Mouse (Mus musculus): ENCODE measurements at regions not wholly inside any gene's neighbourhood (a gene's known extent, or its start where the extent isn't known, plus 50 kb on each side); places are given as distances from the start of the nearest gene placed in this dataset.

GRCm38 (mm10) chr8:26420536-26420935 lies 301.2 kb downstream of the Gm45692 start:
- Histone ChIP-seq H3K27me3 (ENCODE audit: control insufficient read depth, insufficient read depth, low read length) (no peaks in the 10 kb centered on the region), H3K36me3 (replicated peaks; ENCODE audit: control insufficient read depth, insufficient read depth, low read depth, low read length) (no peaks in the 10 kb centered on the region), H3K27ac (replicated peaks; ENCODE audit: low read depth, low read length) (no peak overlapping the region), H3K9me3 (replicated peaks; ENCODE audit: control insufficient read depth, low read length) (no peaks in the 10 kb centered on the region), H3K4me1 (ENCODE audit: control insufficient read depth, insufficient read depth, low read length) (no peaks in the 10 kb centered on the region), H3K9ac (replicated peaks; ENCODE audit: low read length) (no peak overlapping the region), H3K4me3 (ENCODE audit: low read depth, low read length) (no peak overlapping the region), H3K4me2 (ENCODE audit: low read depth, low read length) (no peak overlapping the region)
- 88% methylated on average over 10 of the region's 10 CpGs for WGBS
- DNase-seq (ENCODE audit: low spot score): no peak
- ATAC-seq (replicated peaks; ENCODE audit: insufficient number of reproducible peaks, low FRiP score, low TSS enrichment, low read depth): no peak

GRCm38 (mm10) chr8:26427311-26427710 lies 308.0 kb downstream of the Gm45692 start:
- Histone ChIP-seq H3K27me3 (ENCODE audit: control insufficient read depth, insufficient read depth, low read length) (no peaks in the 10 kb centered on the region), H3K27ac (replicated peaks; ENCODE audit: low read depth, low read length) (no peak overlapping the region), H3K36me3 (replicated peaks; ENCODE audit: control insufficient read depth, insufficient read depth, low read depth, low read length) (no peaks in the 10 kb centered on the region), H3K4me2 (ENCODE audit: low read depth, low read length) (no peak overlapping the region), H3K9ac (replicated peaks; ENCODE audit: low read length) (no peak overlapping the region), H3K4me3 (ENCODE audit: low read depth, low read length) (no peak overlapping the region), H3K9me3 (replicated peaks; ENCODE audit: control insufficient read depth, low read length) (no peaks in the 10 kb centered on the region), H3K4me1 (ENCODE audit: control insufficient read depth, insufficient read depth, low read length) (no peaks in the 10 kb centered on the region)
- WGBS: 91% methylated on average over 7 of the region's 7 CpGs
- DNase-seq (ENCODE audit: low spot score) (no peak), ATAC-seq (replicated peaks; ENCODE audit: insufficient number of reproducible peaks, low FRiP score, low TSS enrichment, low read depth) (no peak)

- 85% methylated on average over 8 of the region's 8 CpGs for WGBS
- Histone ChIP-seq H3K36me3 (replicated peaks; ENCODE audit: control insufficient read depth, insufficient read depth, low read depth, low read length) (no peaks in the 10 kb centered on the region), H3K4me1 (ENCODE audit: control insufficient read depth, insufficient read depth, low read length) (no peaks in the 10 kb centered on the region), H3K9me3 (replicated peaks; ENCODE audit: control insufficient read depth, low read length) (no peaks in the 10 kb centered on the region), H3K27me3 (ENCODE audit: control insufficient read depth, insufficient read depth, low read length) (no peaks in the 10 kb centered on the region), H3K9ac (replicated peaks; ENCODE audit: low read length) (no peak overlapping the region), H3K4me3 (ENCODE audit: low read depth, low read length) (no peak overlapping the region), H3K4me2 (ENCODE audit: low read depth, low read length) (no peak overlapping the region), H3K27ac (replicated peaks; ENCODE audit: low read depth, low read length) (no peak overlapping the region)
- no peak for DNase-seq (ENCODE audit: low spot score)
- ATAC-seq (replicated peaks; ENCODE audit: insufficient number of reproducible peaks, low FRiP score, low TSS enrichment, low read depth): no peak
Observed at GRCm38 (mm10) chr8:26429751-26430327, 310.5 kb downstream of the Gm45692 start.

GRCm38 (mm10) chr8:26432161-26432919 lies 313.0 kb downstream of the Gm45692 start:
- H3K9me3 ChIP-seq (replicated peaks; ENCODE audit: control insufficient read depth, low read length): no peaks in the 10 kb centered on the region
- H3K36me3 ChIP-seq (replicated peaks; ENCODE audit: control insufficient read depth, insufficient read depth, low read depth, low read length): no peaks in the 10 kb centered on the region
- no peaks in the 10 kb centered on the region for H3K4me1 ChIP-seq (ENCODE audit: control insufficient read depth, insufficient read depth, low read length)
- DNase-seq (ENCODE audit: low spot score): no peak
- H3K9ac ChIP-seq (replicated peaks; ENCODE audit: low read length): no peak overlapping the region
- WGBS: 81% methylated on average over 14 of the region's 14 CpGs
- no peak for ATAC-seq (replicated peaks; ENCODE audit: insufficient number of reproducible peaks, low FRiP score, low TSS enrichment, low read depth)
- no peak overlapping the region for H3K4me3 ChIP-seq (ENCODE audit: low read depth, low read length)
- H3K4me2 ChIP-seq (ENCODE audit: low read depth, low read length): no peak overlapping the region
- no peak overlapping the region for H3K27ac ChIP-seq (replicated peaks; ENCODE audit: low read depth, low read length)
- H3K27me3 ChIP-seq (ENCODE audit: control insufficient read depth, insufficient read depth, low read length): no peaks in the 10 kb centered on the region

GRCm38 (mm10) chr8:26436236-26436635 lies 316.9 kb downstream of the Gm45692 start:
- no peak overlapping the region for H3K9ac ChIP-seq (replicated peaks; ENCODE audit: low read length)
- no peak overlapping the region for H3K4me2 ChIP-seq (ENCODE audit: low read depth, low read length)
- no peaks in the 10 kb centered on the region for H3K27me3 ChIP-seq (ENCODE audit: control insufficient read depth, insufficient read depth, low read length)
- no peak overlapping the region for H3K27ac ChIP-seq (replicated peaks; ENCODE audit: low read depth, low read length)
- no peak for ATAC-seq (replicated peaks; ENCODE audit: insufficient number of reproducible peaks, low FRiP score, low TSS enrichment, low read depth)
- no peaks in the 10 kb centered on the region for H3K36me3 ChIP-seq (replicated peaks; ENCODE audit: control insufficient read depth, insufficient read depth, low read depth, low read length)
- H3K4me3 ChIP-seq (ENCODE audit: low read depth, low read length): no peak overlapping the region
- WGBS: 91% methylated on average over 11 of the region's 11 CpGs
- H3K9me3 ChIP-seq (replicated peaks; ENCODE audit: control insufficient read depth, low read length): no peaks in the 10 kb centered on the region
- no peaks in the 10 kb centered on the region for H3K4me1 ChIP-seq (ENCODE audit: control insufficient read depth, insufficient read depth, low read length)
- no peak for DNase-seq (ENCODE audit: low spot score)

DNA sequence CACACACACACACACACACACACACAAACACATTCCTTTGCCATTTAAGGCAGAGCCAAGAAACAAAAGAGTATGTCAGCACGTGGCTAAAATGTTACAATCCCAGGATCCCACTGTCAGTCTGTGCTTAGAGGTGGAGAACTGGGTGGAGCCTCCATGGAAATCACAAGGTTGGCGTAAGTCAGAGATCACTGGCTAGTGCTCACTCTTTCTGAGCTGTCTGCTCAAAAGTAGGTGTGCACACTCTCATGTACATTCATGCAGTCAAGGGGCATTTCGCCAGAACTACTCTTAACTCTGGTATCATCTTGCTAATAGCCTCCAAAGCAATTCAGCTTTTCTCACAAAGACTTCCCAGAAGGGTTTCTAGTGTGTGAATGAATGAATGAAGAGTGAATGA lies 318.2 kb downstream of the Gm45692 start:
- no peak for ATAC-seq (replicated peaks; ENCODE audit: insufficient number of reproducible peaks, low FRiP score, low TSS enrichment, low read depth)
- H3K4me2 ChIP-seq (ENCODE audit: low read depth, low read length): no peak overlapping the region
- no peaks in the 10 kb centered on the region for H3K4me1 ChIP-seq (ENCODE audit: control insufficient read depth, insufficient read depth, low read length)
- DNase-seq (ENCODE audit: low spot score): no peak
- H3K9me3 ChIP-seq (replicated peaks; ENCODE audit: control insufficient read depth, low read length): no peaks in the 10 kb centered on the region
- no peaks in the 10 kb centered on the region for H3K36me3 ChIP-seq (replicated peaks; ENCODE audit: control insufficient read depth, insufficient read depth, low read depth, low read length)
- H3K4me3 ChIP-seq (ENCODE audit: low read depth, low read length): no peak overlapping the region
- H3K9ac ChIP-seq (replicated peaks; ENCODE audit: low read length): no peak overlapping the region
- H3K27me3 ChIP-seq (ENCODE audit: control insufficient read depth, insufficient read depth, low read length): no peaks in the 10 kb centered on the region
- WGBS: 70% methylated on average over 3 of the region's 3 CpGs
- no peak overlapping the region for H3K27ac ChIP-seq (replicated peaks; ENCODE audit: low read depth, low read length)

GRCm38 (mm10) chr8:26438246-26438862 lies 319.0 kb downstream of the Gm45692 start:
- H3K9ac ChIP-seq (replicated peaks; ENCODE audit: low read length): no peak overlapping the region
- H3K4me3 ChIP-seq (ENCODE audit: low read depth, low read length): no peak overlapping the region
- H3K4me2 ChIP-seq (ENCODE audit: low read depth, low read length): no peak overlapping the region
- no peaks in the 10 kb centered on the region for H3K36me3 ChIP-seq (replicated peaks; ENCODE audit: control insufficient read depth, insufficient read depth, low read depth, low read length)
- H3K27ac ChIP-seq (replicated peaks; ENCODE audit: low read depth, low read length): no peak overlapping the region
- 86% methylated on average over 15 of the region's 15 CpGs for WGBS
- H3K4me1 ChIP-seq (ENCODE audit: control insufficient read depth, insufficient read depth, low read length): no peaks in the 10 kb centered on the region
- no peak for ATAC-seq (replicated peaks; ENCODE audit: insufficient number of reproducible peaks, low FRiP score, low TSS enrichment, low read depth)
- H3K9me3 ChIP-seq (replicated peaks; ENCODE audit: control insufficient read depth, low read length): no peaks in the 10 kb centered on the region
- no peaks in the 10 kb centered on the region for H3K27me3 ChIP-seq (ENCODE audit: control insufficient read depth, insufficient read depth, low read length)
- no peak for DNase-seq (ENCODE audit: low spot score)

GRCm38 (mm10) chr8:26438877-26439276 lies 319.5 kb downstream of the Gm45692 start:
- Histone ChIP-seq H3K9me3 (replicated peaks; ENCODE audit: control insufficient read depth, low read length) (no peaks in the 10 kb centered on the region), H3K9ac (replicated peaks; ENCODE audit: low read length) (no peak overlapping the region), H3K27me3 (ENCODE audit: control insufficient read depth, insufficient read depth, low read length) (no peaks in the 10 kb centered on the region), H3K4me2 (ENCODE audit: low read depth, low read length) (no peak overlapping the region), H3K27ac (replicated peaks; ENCODE audit: low read depth, low read length) (no peak overlapping the region), H3K4me3 (ENCODE audit: low read depth, low read length) (no peak overlapping the region), H3K4me1 (ENCODE audit: control insufficient read depth, insufficient read depth, low read length) (no peaks in the 10 kb centered on the region), H3K36me3 (replicated peaks; ENCODE audit: control insufficient read depth, insufficient read depth, low read depth, low read length) (no peaks in the 10 kb centered on the region)
- 0 out of 2 replicates have a peak, but pooled peaks have one; percentile 29 for ATAC-seq (replicated peaks; ENCODE audit: insufficient number of reproducible peaks, low FRiP score, low TSS enrichment, low read depth)
- WGBS: 56% methylated on average over 16 of the region's 16 CpGs
- DNase-seq (ENCODE audit: low spot score): no peak

Data from embryonic facial prominence, embryonic 11.5 days (tissue).